Mouse (Mus musculus): ENCODE data around the gene Rfx4. TPM values are rescaled to one million over a fixed set of nuclear protein-coding genes. Genes with fewer than 3 reads are reported as not detected.

The Rfx4 gene
- polyA plus RNA-seq, 1 experiment from 2014 or later: not detected

- Histone ChIP-seq H3K4me3 (ENCODE audit: low read depth, low read length) (no peak overlapping the region), H3K27ac (ENCODE audit: low read length) (no peak overlapping the region), H3K9ac (replicated peaks; ENCODE audit: low read depth) (no peak overlapping the region), H3K4me1 (ENCODE audit: insufficient read depth, low read depth, low read length) (peaks cover 4% of the 10 kb centered on the region; the same call in 1 of the 2 replicates), H3K9me3 (ENCODE audit: low read length) (no peaks in the 10 kb centered on the region), H3K27me3 (replicated peaks; ENCODE audit: insufficient read depth, low read length) (no peaks in the 10 kb centered on the region), H3K36me3 (ENCODE audit: insufficient read depth, low read length) (peaks cover 8% of the 10 kb centered on the region; the same call in 1 of the 2 replicates), H3K4me2 (replicated peaks; ENCODE audit: low read depth, low read length) (no peak overlapping the region)
- TF ChIP-seq CTCF (IDR thresholded peaks at IDR 0.05): no peak
- TF ChIP-seq EP300 (IDR thresholded peaks at IDR 0.05): no peak
- DNase-seq (ENCODE audit: low spot score): no peak
- 93% methylated on average over 4 of the region's 4 CpGs for WGBS
- ATAC-seq: no peak
These were observed 172.6 kb downstream of the Rfx4 start for GRCm38 (mm10) chr10:84928465-84928864.

- no peaks in the 10 kb centered on the region for H3K27me3 ChIP-seq (replicated peaks; ENCODE audit: insufficient read depth, low read length)
- DNase-seq (ENCODE audit: low spot score): no peak
- H3K27ac ChIP-seq (ENCODE audit: low read length): no peak overlapping the region
- no peaks in the 10 kb centered on the region for H3K36me3 ChIP-seq (ENCODE audit: insufficient read depth, low read length)
- H3K9me3 ChIP-seq (ENCODE audit: low read length): no peaks in the 10 kb centered on the region
- no peak for ATAC-seq
- H3K9ac ChIP-seq (replicated peaks; ENCODE audit: low read depth): no peak overlapping the region
- H3K4me2 ChIP-seq (replicated peaks; ENCODE audit: low read depth, low read length): no peak overlapping the region
- 78% methylated on average over 7 of the region's 7 CpGs for WGBS
- H3K4me1 ChIP-seq (ENCODE audit: insufficient read depth, low read depth, low read length): no peaks in the 10 kb centered on the region
- no peak overlapping the region for H3K4me3 ChIP-seq (ENCODE audit: low read depth, low read length)
- TF ChIP-seq CTCF (IDR thresholded peaks at IDR 0.05) (no peak), EP300 (IDR thresholded peaks at IDR 0.05) (no peak)
These were observed 179.8 kb downstream of the Rfx4 start for GRCm38 (mm10) chr10:84935553-84936209.

GRCm38 (mm10) chr10:84936832-84937515, 181.1 kb downstream of the Rfx4 start:
- H3K27me3 ChIP-seq (replicated peaks; ENCODE audit: insufficient read depth, low read length): no peaks in the 10 kb centered on the region
- no peak overlapping the region for H3K27ac ChIP-seq (ENCODE audit: low read length)
- ATAC-seq: no peak
- H3K36me3 ChIP-seq (ENCODE audit: insufficient read depth, low read length): no peaks in the 10 kb centered on the region
- H3K4me2 ChIP-seq (replicated peaks; ENCODE audit: low read depth, low read length): no peak overlapping the region
- no peaks in the 10 kb centered on the region for H3K9me3 ChIP-seq (ENCODE audit: low read length)
- 69% methylated on average over 4 of the region's 4 CpGs for whole genome bisulfite sequencing
- H3K9ac ChIP-seq (replicated peaks; ENCODE audit: low read depth): no peak overlapping the region
- H3K4me3 ChIP-seq (ENCODE audit: low read depth, low read length): no peak overlapping the region
- TF ChIP-seq CTCF (IDR thresholded peaks at IDR 0.05) (no peak), EP300 (IDR thresholded peaks at IDR 0.05) (no peak)
- no peaks in the 10 kb centered on the region for H3K4me1 ChIP-seq (ENCODE audit: insufficient read depth, low read depth, low read length)
- no peak for DNase-seq (ENCODE audit: low spot score)

GRCm38 (mm10) chr10:84938094-84938820, 182.4 kb downstream of the Rfx4 start:
- 76% methylated on average over 14 of the region's 14 CpGs for WGBS
- ATAC-seq (no peak), DNase-seq (ENCODE audit: low spot score) (no peak)
- TF ChIP-seq EP300 (IDR thresholded peaks at IDR 0.05) (no peak), CTCF (IDR thresholded peaks at IDR 0.05) (no peak)
- Histone ChIP-seq H3K27ac (ENCODE audit: low read length) (no peak overlapping the region), H3K4me2 (replicated peaks; ENCODE audit: low read depth, low read length) (no peak overlapping the region), H3K4me1 (ENCODE audit: insufficient read depth, low read depth, low read length) (no peaks in the 10 kb centered on the region), H3K36me3 (ENCODE audit: insufficient read depth, low read length) (no peaks in the 10 kb centered on the region), H3K4me3 (ENCODE audit: low read depth, low read length) (no peak overlapping the region), H3K9ac (replicated peaks; ENCODE audit: low read depth) (no peak overlapping the region), H3K27me3 (replicated peaks; ENCODE audit: insufficient read depth, low read length) (no peaks in the 10 kb centered on the region), H3K9me3 (ENCODE audit: low read length) (no peaks in the 10 kb centered on the region)

- WGBS: 82% methylated on average over 5 of the region's 5 CpGs
- Histone ChIP-seq H3K4me3 (ENCODE audit: low read depth, low read length) (no peak overlapping the region), H3K9me3 (ENCODE audit: low read length) (no peaks in the 10 kb centered on the region), H3K4me2 (replicated peaks; ENCODE audit: low read depth, low read length) (no peak overlapping the region), H3K27me3 (replicated peaks; ENCODE audit: insufficient read depth, low read length) (no peaks in the 10 kb centered on the region), H3K27ac (ENCODE audit: low read length) (no peak overlapping the region), H3K9ac (replicated peaks; ENCODE audit: low read depth) (no peak overlapping the region), H3K36me3 (ENCODE audit: insufficient read depth, low read length) (no peaks in the 10 kb centered on the region), H3K4me1 (ENCODE audit: insufficient read depth, low read depth, low read length) (no peaks in the 10 kb centered on the region)
- DNase-seq (ENCODE audit: low spot score): no peak
- TF ChIP-seq EP300 (IDR thresholded peaks at IDR 0.05) (no peak), CTCF (IDR thresholded peaks at IDR 0.05) (no peak)
- ATAC-seq: no peak
These were observed 183.0 kb downstream of the Rfx4 start for GRCm38 (mm10) chr10:84938886-84939285.

- 57% methylated on average over 1 of the region's 1 CpGs for WGBS
- DNase-seq (ENCODE audit: low spot score): no peak
- Histone ChIP-seq H3K4me3 (ENCODE audit: low read depth, low read length) (no peak overlapping the region), H3K27ac (ENCODE audit: low read length) (no peak overlapping the region), H3K36me3 (ENCODE audit: insufficient read depth, low read length) (no peaks in the 10 kb centered on the region), H3K9me3 (ENCODE audit: low read length) (no peaks in the 10 kb centered on the region), H3K9ac (replicated peaks; ENCODE audit: low read depth) (no peak overlapping the region), H3K4me1 (ENCODE audit: insufficient read depth, low read depth, low read length) (no peaks in the 10 kb centered on the region), H3K4me2 (replicated peaks; ENCODE audit: low read depth, low read length) (no peak overlapping the region), H3K27me3 (replicated peaks; ENCODE audit: insufficient read depth, low read length) (no peaks in the 10 kb centered on the region)
- no peak for ATAC-seq
- no peak for TF ChIP-seq EP300 (IDR thresholded peaks at IDR 0.05)
These were observed 184.5 kb downstream of the Rfx4 start for GRCm38 (mm10) chr10:84940356-84940755.
